Mouse (Mus musculus) brain, embryonic 14.5 days (tissue): Measurements from ENCODE around the gene Gm49510.
A peak's percentile ranks its signal among the peaks of the same experiment; 100 is the strongest.

ENCODE experiments used
- CTCF ChIP-seq: fragments of 200-500 bp; IDR thresholded peaks from 2 replicates; pipeline ENCODE4 v1.5.1; 2012; ENCODE audit warnings: inconsistent platforms, mild to moderate bottlenecking, moderate library complexity, borderline replicate concordance; ENCODE audit not compliant: insufficient read depth, insufficient read length; ENCODE audit errors: extremely low read depth
- POLR2A ChIP-seq: fragments of 200-500 bp; IDR thresholded peaks from 2 replicates; pipeline ENCODE4 v1.6.1; 2012; ENCODE audit warnings: mild to moderate bottlenecking, inconsistent platforms, borderline replicate concordance; ENCODE audit not compliant: poor library complexity, insufficient read depth, insufficient read length, severe bottlenecking; ENCODE audit errors: extremely low read depth

DNA sequence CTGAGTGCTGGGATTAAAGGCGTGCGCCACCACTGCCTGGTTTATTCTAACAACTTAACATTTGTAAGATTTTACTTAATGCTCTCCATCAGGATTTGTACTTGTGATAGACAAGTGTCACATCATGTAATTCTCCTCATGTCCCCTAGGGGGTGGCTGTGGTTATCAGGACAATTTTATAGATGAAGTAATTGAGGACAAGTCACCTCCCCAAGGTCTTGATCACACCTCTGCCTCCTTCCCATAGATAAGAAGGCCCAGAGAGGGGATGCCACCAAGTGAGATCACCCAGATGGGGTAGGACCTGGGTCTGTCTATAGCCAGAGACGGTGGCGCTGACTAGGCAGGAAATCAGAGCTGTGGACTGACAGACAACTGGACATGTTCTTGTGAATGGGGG, 56.9 kb downstream of the Gm49510 start:
- TF ChIP-seq CTCF = peak; percentile 17; the same call in 1 of the 2 replicates
- TF ChIP-seq POLR2A = no peak
